Mouse (Mus musculus) C2C12 (cell line): Measurements from ENCODE around the gene Fdxr.

Source experiments
- CEBPB ChIP-seq: IDR thresholded peaks from one replicate; pipeline ENCODE4 v1.6.1; 2011; ENCODE audit warnings: low read depth, mild to moderate bottlenecking, control low read depth, moderate library complexity
- CTCF ChIP-seq: IDR thresholded peaks from one replicate; pipeline ENCODE4 v1.5.1; 2011; ENCODE audit not compliant: control insufficient read depth, insufficient read depth, insufficient read length
- MAX ChIP-seq: IDR thresholded peaks from one replicate; pipeline ENCODE4 v1.6.1; 2011; ENCODE audit warnings: mild to moderate bottlenecking, control low read depth
- MYOD1 ChIP-seq: IDR thresholded peaks from one replicate; pipeline ENCODE4 v1.6.1; 2011; ENCODE audit warnings: low read depth; ENCODE audit not compliant: control insufficient read depth, insufficient read length
- MYOG ChIP-seq: IDR thresholded peaks from one replicate; pipeline ENCODE4 v1.6.1; 2011; ENCODE audit not compliant: control insufficient read depth, insufficient read length; ENCODE audit errors: extremely low read depth
- USF1 ChIP-seq: IDR thresholded peaks from one replicate; pipeline ENCODE4 v1.6.1; 2011; ENCODE audit warnings: low read depth, mild to moderate bottlenecking, control low read depth, moderate library complexity

- TF ChIP-seq CTCF (no peak), MYOD1 (no peak), MYOG (no peak), MAX (no peak), USF1 (no peak), CEBPB (no peak)
These were observed 25.6 kb downstream of the Fdxr start for GRCm38 (mm10) chr11:115251258-115251657.
